Mouse (Mus musculus) liver, adult 2 months (tissue): Measurements from ENCODE around the gene Ralgds.

Experiments used
- CTCF ChIP-seq: fragments of 200-500 bp; IDR thresholded peaks from 2 replicates; pipeline ENCODE4 v1.5.1; 2011; ENCODE audit warnings: low read depth, low read length, control low read depth
- POLR2A ChIP-seq: fragments of 200-500 bp; IDR thresholded peaks from 2 replicates; pipeline ENCODE4 v1.6.1; 2011; ENCODE audit warnings: low read length, control low read depth; ENCODE audit not compliant: insufficient read depth; ENCODE audit errors: extremely low read depth

GRCm38 (mm10) chr2:28524406-28524805 is 11.5 kb downstream of the Ralgds start:
- no peak for TF ChIP-seq CTCF
- no peak for TF ChIP-seq POLR2A
